Mouse (Mus musculus) liver, adult 2 months (tissue): ENCODE measurements around the gene Zfp385c.

Source experiments
- CTCF ChIP-seq: fragments of 200-500 bp; IDR thresholded peaks from 2 replicates; pipeline ENCODE4 v1.5.1; 2011; ENCODE audit warnings: low read depth, low read length, control low read depth
- POLR2A ChIP-seq: fragments of 200-500 bp; IDR thresholded peaks from 2 replicates; pipeline ENCODE4 v1.6.1; 2011; ENCODE audit warnings: low read length, control low read depth; ENCODE audit not compliant: insufficient read depth; ENCODE audit errors: extremely low read depth

DNA sequence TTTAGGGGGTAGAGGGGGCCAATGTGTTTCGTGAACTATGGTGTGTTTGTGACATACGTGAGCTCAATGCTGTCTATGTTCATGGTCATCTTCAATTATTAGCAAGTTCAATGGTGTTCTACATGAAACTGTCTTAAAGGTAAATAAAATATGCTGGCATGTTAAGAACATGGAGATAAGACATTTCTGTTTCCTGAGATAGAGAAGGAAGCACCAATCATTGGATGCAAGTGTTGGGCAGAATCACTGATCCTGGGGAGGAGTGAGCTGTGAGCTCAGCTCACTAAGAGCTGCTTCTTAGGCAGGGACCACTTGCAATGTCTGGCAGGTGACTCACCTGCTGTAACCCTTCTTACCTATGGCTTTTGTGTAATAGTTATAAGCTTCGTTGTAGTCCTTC lies 90.9 kb downstream of the Zfp385c start:
- TF ChIP-seq CTCF = no peak
- TF ChIP-seq POLR2A = no peak
